Mouse (Mus musculus): ENCODE results near the gene Wnt10b. TPM values are rescaled to one million over a fixed set of nuclear protein-coding genes. Genes with fewer than 3 reads are reported as not detected.

Wnt10b gene
- total RNA-seq, 4 experiments from 2014 or later: 0.16 to 0.59 (median 0.41) TPM

DNA sequence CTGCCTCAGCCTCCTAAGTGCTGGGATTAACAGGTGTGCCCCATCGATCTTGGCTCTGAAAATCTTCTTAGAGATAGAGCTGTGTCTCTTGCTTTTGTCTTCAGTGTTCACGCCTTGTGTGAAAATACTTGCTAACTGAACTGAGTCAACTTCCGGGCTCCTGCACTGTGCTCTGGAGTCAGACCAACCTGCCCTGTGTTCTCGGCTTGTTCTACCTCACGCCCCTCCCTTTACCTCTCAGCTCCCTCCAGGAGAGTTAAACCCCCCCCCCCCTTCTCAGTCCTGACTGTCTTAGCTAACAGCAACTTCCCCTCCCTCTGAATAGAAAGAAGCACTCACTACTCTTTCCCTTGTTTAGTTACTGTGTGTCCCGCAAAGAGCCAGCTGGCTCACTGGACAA is 47.2 kb downstream of the Wnt10b start:
- no peak for DNase-seq (ENCODE audit: low spot score in 2 of 2)

DNA sequence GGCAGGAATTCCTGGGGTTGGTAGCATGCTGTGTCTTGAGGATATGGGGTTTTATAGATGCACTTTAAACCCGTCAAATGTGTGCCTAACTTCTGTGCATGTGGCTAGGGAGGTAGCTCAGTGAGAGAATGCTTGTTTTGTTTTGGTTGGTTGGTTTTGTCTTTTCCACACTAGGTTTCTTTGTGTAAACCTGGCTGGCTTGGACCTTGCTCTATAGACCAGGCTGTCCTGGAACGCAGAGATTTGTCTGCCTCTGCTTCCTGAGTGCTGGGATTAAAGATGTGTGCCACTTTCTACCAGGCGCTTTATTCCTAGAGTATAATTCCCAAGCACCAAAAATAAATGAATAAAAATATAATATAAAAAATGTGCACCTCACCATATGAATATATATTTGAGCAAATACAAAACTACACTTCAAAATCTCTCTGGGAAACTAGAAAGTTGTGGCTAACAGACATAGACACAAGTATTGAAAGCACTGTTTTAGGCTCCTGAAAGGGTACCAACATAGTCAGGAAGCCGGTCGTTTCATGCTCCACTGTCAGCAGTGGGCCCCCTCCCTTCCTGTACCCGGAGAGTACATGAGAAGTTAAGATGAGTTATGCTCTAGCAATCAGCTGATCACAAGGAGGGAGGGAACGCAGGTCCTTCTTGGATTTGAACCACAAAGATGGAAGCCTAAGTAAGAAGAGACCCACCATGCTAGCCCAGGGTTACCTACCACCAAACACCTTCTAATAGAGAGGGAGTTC is 48.0 kb downstream of the Wnt10b start:
- DNase-seq (ENCODE audit: low spot score in 2 of 2): no peak

DNA sequence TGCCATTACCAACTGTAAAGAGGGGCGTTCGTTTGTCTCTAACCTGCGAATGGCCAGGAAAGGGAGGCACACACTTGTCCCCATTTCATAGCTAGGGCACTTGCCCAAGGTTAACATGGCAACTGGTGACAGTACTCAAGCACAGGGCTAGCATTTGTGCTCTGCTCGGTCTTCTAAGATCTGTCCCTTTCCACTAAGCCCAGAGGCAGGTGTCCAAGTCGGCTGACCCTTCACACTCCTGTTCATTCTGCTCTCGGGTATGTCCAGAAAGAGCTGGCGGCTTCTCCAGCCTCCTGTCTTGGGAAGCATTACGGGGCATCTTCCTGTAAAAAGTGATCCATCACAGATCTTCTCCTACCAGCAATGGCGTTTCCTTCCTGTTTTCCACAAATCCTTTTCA is 49.6 kb downstream of the Wnt10b start:
- DNase-seq (ENCODE audit: low spot score in 2 of 2): no peak

GRCm38 (mm10) chr15:98727443-98728321 is 50.3 kb downstream of the Wnt10b start, which contains the start of gene Fkbp11:
Gene Fkbp11 (minus strand): TSS chr15:98728198.
- DNase-seq (ENCODE audit: low spot score in 2 of 2): no peak

DNA sequence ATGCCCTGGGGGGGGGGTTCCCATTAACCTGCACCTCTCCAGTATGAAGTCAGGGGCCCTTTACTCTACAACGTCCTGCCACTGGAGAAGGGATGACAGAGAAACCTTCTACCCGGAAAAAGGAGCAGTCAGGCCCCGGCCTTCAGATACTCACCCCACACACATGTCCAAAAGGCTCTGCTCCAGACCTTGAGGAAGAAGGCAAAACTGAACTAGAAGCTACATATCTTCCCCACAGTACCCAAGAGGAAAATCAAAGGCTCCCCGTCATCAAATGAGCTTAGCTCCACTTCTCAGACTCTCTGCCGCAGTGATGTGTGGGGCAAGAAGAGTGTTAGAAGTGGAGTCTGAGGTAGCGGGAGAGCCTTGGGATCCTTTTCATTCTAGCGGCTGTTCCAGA is 51.2 kb downstream of the Wnt10b start:
- DNase-seq (ENCODE audit: low spot score in 2 of 2): no peak

DNA sequence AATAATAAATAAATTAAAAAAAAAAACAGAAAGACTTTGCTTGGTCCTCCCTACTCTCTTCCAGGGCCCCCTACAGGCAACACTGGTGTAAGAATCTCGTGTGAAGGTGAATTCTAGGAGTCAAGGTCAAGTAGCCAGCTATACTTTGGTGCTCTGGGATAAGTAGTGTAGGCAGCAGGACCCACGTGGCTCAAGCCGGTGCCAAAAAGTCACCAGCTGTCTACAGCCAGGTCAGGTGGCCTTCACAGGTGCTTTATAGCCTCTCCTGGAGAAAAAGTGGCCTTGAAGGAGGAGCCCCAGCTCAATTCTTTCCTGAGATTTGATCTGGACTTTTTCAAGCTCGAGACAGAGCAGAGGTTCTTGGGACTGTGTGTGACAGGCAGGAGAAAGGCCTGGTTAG is 51.9 kb downstream of the Wnt10b start:
- no peak for DNase-seq (ENCODE audit: low spot score in 2 of 2)

- no peak for DNase-seq (ENCODE audit: low spot score in 2 of 2)
Observed at GRCm38 (mm10) chr15:98724441-98724840, 53.5 kb downstream of the Wnt10b start.

DNA sequence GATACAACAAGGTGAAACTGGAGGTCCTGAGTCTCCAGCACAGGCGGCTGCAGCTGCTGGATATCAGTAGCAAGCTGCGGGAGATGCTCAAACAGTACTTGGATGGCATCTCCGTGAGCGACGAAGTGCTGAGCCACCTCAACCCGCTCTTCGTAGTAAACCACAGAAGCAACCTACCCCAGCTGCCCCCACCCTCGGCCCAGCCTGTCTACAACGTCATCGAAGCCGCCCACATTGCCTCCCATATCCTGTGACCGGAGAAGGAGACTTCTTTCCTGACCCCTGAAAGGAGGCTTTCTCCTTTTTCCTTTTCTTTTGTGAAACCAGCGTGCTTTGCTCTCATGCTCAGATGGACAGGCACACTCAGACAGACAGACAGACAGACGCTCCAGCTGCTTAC is 55.1 kb downstream of the Wnt10b start:
- no peak for DNase-seq (ENCODE audit: low spot score in 2 of 2)

DNA sequence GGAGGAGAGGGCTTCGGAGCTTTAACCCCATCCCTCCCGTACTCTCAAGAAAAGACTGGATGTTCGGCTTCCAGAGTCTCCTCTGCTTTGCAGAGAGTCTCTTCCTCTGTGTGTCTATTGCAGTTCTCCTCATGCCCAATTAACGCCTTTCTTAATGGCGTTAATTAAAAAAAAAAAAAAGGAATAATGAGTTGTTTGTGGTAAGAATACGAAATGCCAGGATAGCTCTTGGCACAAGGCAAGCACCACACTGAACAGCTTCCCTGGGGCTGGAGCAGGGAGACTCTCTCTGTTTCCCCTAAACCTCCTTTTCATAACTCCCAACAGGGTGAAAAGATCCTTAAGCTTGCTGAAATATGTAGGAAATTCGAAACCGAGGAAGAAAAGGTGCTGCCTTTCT is 55.8 kb downstream of the Wnt10b start:
- no peak for DNase-seq (ENCODE audit: low spot score in 2 of 2)

Other genes starting within 250 kb of the Wnt10b start
- 10 to 100 TPM; 54.1 to 60.0 (median 57.2) TPM for gene Kansl2, start 243.9 kb downstream of the Wnt10b start, total RNA-seq (2022)
- 10 to 100 TPM; 37.3 to 43.8 (median 42.7) TPM for gene Ccnt1, start 207.2 kb downstream of the Wnt10b start, total RNA-seq (2022)
- gene 4930415O20Rik, start 207.1 kb downstream of the Wnt10b start, total RNA-seq (2022): not detected
- 10 to 100 TPM; 47.3 to 58.6 (median 52.2) TPM for gene Adcy6, start 168.1 kb downstream of the Wnt10b start, total RNA-seq (2022)
- 100 to 1,000 TPM; 163 to 193 (median 176) TPM for gene Cacnb3, start 147.3 kb downstream of the Wnt10b start, total RNA-seq (2022)
- 10 to 100 TPM; 76.3 to 89.4 (median 85.9) TPM for gene Ddx23, start 115.3 kb downstream of the Wnt10b start, total RNA-seq (2022)
- 1 to 10 TPM; 6.3 to 8.7 (median 7.3) TPM for gene Rnd1, start 100.7 kb downstream of the Wnt10b start, total RNA-seq (2022)
- gene Ccdc65, start 69.9 kb downstream of the Wnt10b start, total RNA-seq (2022): 10 to 100 TPM in 1 of 4 experiments, 1 to 10 TPM in 3; 7.4 to 10.4 (median 8.4) TPM
- 1 to 10 TPM; 1.2 to 2.3 (median 1.5) TPM for gene Fkbp11, start 50.0 kb downstream of the Wnt10b start, total RNA-seq (2022)
- gene Arf3, start 14.9 kb downstream of the Wnt10b start, total RNA-seq (2022): 100 to 1,000 TPM; 730 to 835 (median 787) TPM
- not detected for gene Wnt1, start 11.7 kb upstream of the Wnt10b start, total RNA-seq (2022)
- 1,000 to 10,000 TPM; 1,258 to 1,383 (median 1,345) TPM for gene Ddn, start 31.3 kb upstream of the Wnt10b start, total RNA-seq (2022)
- gene Prkag1, start 53.4 kb upstream of the Wnt10b start, total RNA-seq (2022): 10 to 100 TPM; 49.0 to 55.2 (median 50.2) TPM
- gene Kmt2d, start 93.1 kb upstream of the Wnt10b start, total RNA-seq (2022): 10 to 100 TPM; 77.8 to 96.0 (median 89.6) TPM
- 10 to 100 TPM in 1 of 4 experiments, 1 to 10 TPM in 3; 4.9 to 10.4 (median 7.9) TPM for gene Rhebl1, start 116.4 kb upstream of the Wnt10b start, total RNA-seq (2022)
- under 1 TPM in 3 of 4 experiments, not detected in 1; 0.18 to 0.34 (median 0.23) TPM for gene Dhh, start 120.4 kb upstream of the Wnt10b start, total RNA-seq (2022)
- 10 to 100 TPM; 17.9 to 21.8 (median 19.6) TPM for gene Lmbr1l, start 140.1 kb upstream of the Wnt10b start, total RNA-seq (2022)
- gene Tuba1b, start 156.4 kb upstream of the Wnt10b start, total RNA-seq (2022): 100 to 1,000 TPM; 488 to 526 (median 515) TPM
- not detected for gene Gm49450, start 175.4 kb upstream of the Wnt10b start, total RNA-seq (2022)
- gene Tuba1a, start 175.6 kb upstream of the Wnt10b start, total RNA-seq (2022): 100 to 1,000 TPM; 800 to 882 (median 860) TPM